Mouse (Mus musculus): ENCODE data around the gene Gps2. TPM values are rescaled to one million over a fixed set of nuclear protein-coding genes. Genes with fewer than 3 reads are reported as not detected.

Gps2 gene
- polyA plus RNA-seq (2012; rRNA removed) (79.5 and 93.1 TPM in 2 replicates), polyA plus RNA-seq (2014; fragmentation: Nextera tagmentation; extraction: Ambion mirVana) (82.7 and 91.2 TPM in 2 replicates)

GRCm38 (mm10) chr11:69913554-69914371, at the start of gene Gps2:
Gene Gps2 (plus strand): TSS chr11:69913888.
- peaks cover 30 to 44% of the 10 kb centered on the region in 2 experiments for H3K4me1 ChIP-seq (replicated peaks; ENCODE audit: control insufficient read depth in 2 of 2, insufficient read depth in 2 of 2, low read length in 1 of 2)
- TF ChIP-seq EP300 (IDR thresholded peaks at IDR 0.05; ENCODE audit: low read depth) (peak; percentile 49; the same call in 1 of the 2 replicates), CTCF (IDR thresholded peaks at IDR 0.05; ENCODE audit: low read depth) (no peak; the same call in 1 of the 2 replicates)
- DNase-seq (ENCODE audit: low read depth in 3 of 3, low spot score in 3 of 3) (peak; percentile 90 to 92 (median 92)), ATAC-seq (ENCODE audit: insufficient read depth) (peak; percentile 75)
- H3K9me3 ChIP-seq (ENCODE audit: control insufficient read depth, low read length) = no peaks in the 10 kb centered on the region
- peak within 1 kb of the TSS; percentile 100 for H3K4me2 ChIP-seq (ENCODE audit: low read depth)
- H3K27me3 ChIP-seq (ENCODE audit: control insufficient read depth, insufficient read depth, low read length) = no peaks in the 10 kb centered on the region
- peak within 1 kb of the TSS; percentile 95 for H3K27ac ChIP-seq
- peak within 1 kb of the TSS; percentile 82 to 90 for H3K4me3 ChIP-seq (ENCODE audit: insufficient read depth in 1 of 2, low read depth in 2 of 2, low read length in 2 of 2)
- 1% methylated on average over 61 of the region's 61 CpGs for WGBS (ENCODE audit: insufficient replicate concordance)
- H3K9ac ChIP-seq (replicated peaks) = peak within 1 kb of the TSS; percentile 92
- H3K36me3 ChIP-seq (replicated peaks; ENCODE audit: control insufficient read depth, insufficient read depth, low read depth) = peaks cover 72% of the 10 kb centered on the region

- Histone ChIP-seq H3K27me3 (ENCODE audit: control insufficient read depth, insufficient read depth, low read length) (0 out of 2 replicates have a peak, but pooled peaks cover under 1% of the 10 kb centered on the region), H3K9me3 (ENCODE audit: control insufficient read depth, low read length) (no peaks in the 10 kb centered on the region), H3K4me3 (ENCODE audit: insufficient read depth in 1 of 2, low read depth in 2 of 2, low read length in 2 of 2) (no peak overlapping the region), H3K4me2 (ENCODE audit: low read depth) (peak overlapping the region; percentile 50), H3K36me3 (replicated peaks; ENCODE audit: control insufficient read depth, insufficient read depth, low read depth) (no peaks in the 10 kb centered on the region), H3K4me1 (replicated peaks; ENCODE audit: control insufficient read depth in 2 of 2, insufficient read depth in 2 of 2, low read length in 1 of 2) (peaks cover 28 to 33% of the 10 kb centered on the region in 2 experiments), H3K27ac (peak overlapping the region; percentile 77), H3K9ac (replicated peaks) (peak overlapping the region; percentile 45)
- ATAC-seq (ENCODE audit: insufficient read depth) (peak; percentile 40), DNase-seq (ENCODE audit: low read depth in 3 of 3, low spot score in 3 of 3) (no peak)
- TF ChIP-seq CTCF (IDR thresholded peaks at IDR 0.05; ENCODE audit: low read depth) (no peak), EP300 (IDR thresholded peaks at IDR 0.05; ENCODE audit: low read depth) (no peak)
- WGBS (ENCODE audit: insufficient replicate concordance) = 25% methylated on average over 8 of the region's 8 CpGs
Measured at GRCm38 (mm10) chr11:69864138-69864860, 49.4 kb upstream of the Gps2 start.

DNA sequence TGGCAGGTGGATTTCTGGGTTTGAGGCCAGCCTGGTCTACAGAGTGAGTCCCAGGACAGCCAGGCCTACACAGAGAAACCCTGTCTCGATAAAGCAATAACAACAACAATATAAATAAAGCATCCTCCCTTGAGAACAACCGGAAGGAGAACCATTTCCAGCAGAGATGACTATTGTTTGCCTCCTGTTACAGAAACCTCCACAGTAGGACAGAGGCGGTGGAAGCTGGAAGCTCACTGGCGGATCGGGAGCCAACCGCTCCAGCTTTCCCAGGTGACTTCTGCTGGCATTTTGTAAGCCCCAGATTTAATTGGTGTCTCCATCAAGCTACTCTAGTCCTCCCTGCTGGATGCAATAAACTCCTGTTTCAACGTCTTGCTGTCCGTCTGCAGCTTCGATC, 48.1 kb upstream of the Gps2 start:
- Histone ChIP-seq H3K4me3 (ENCODE audit: insufficient read depth in 1 of 2, low read depth in 2 of 2, low read length in 2 of 2) (no peak overlapping the region), H3K27ac (no peak overlapping the region), H3K9me3 (ENCODE audit: control insufficient read depth, low read length) (no peaks in the 10 kb centered on the region), H3K4me1 (replicated peaks; ENCODE audit: control insufficient read depth in 2 of 2, insufficient read depth in 2 of 2, low read length in 1 of 2) (peaks cover 30 to 33% of the 10 kb centered on the region in 2 experiments), H3K36me3 (replicated peaks; ENCODE audit: control insufficient read depth, insufficient read depth, low read depth) (no peaks in the 10 kb centered on the region), H3K27me3 (ENCODE audit: control insufficient read depth, insufficient read depth, low read length) (no peaks in the 10 kb centered on the region), H3K4me2 (ENCODE audit: low read depth) (no peak overlapping the region), H3K9ac (replicated peaks) (no peak overlapping the region)
- 80% methylated on average over 9 of the region's 9 CpGs for WGBS (ENCODE audit: insufficient replicate concordance)
- no peak for ATAC-seq (ENCODE audit: insufficient read depth)
- no peak for DNase-seq (ENCODE audit: low read depth in 3 of 3, low spot score in 3 of 3)
- TF ChIP-seq CTCF (IDR thresholded peaks at IDR 0.05; ENCODE audit: low read depth) (no peak), EP300 (IDR thresholded peaks at IDR 0.05; ENCODE audit: low read depth) (no peak)

DNA sequence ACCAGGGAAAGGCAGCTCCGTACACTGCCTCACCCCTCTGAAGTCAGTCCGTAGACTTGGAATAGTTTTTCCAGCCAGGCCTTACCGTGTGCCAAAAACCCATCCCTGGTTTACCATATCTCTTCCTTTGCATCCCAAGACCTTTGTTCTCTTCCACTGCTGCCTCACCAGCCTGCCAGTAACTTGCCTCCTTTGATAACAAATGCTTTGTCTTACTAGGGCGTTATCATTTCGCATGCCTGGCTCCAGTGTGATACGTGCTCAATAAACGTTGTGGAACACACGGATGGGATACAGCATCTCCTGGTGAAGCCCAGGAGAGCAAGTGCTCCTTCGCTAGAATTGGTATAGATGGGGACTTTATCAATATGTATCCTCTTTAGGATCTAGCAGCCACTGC, 46.4 kb upstream of the Gps2 start:
- DNase-seq (ENCODE audit: low read depth in 3 of 3, low spot score in 3 of 3) (no peak), ATAC-seq (ENCODE audit: insufficient read depth) (peak; percentile 63; the same call in 1 of the 2 replicates)
- TF ChIP-seq CTCF (IDR thresholded peaks at IDR 0.05; ENCODE audit: low read depth) (no peak), EP300 (IDR thresholded peaks at IDR 0.05; ENCODE audit: low read depth) (peak; percentile 61)
- H3K4me3 ChIP-seq (ENCODE audit: insufficient read depth in 1 of 2, low read depth in 2 of 2, low read length in 2 of 2) = no peak overlapping the region
- WGBS (ENCODE audit: insufficient replicate concordance) = 32% methylated on average over 9 of the region's 9 CpGs
- no peaks in the 10 kb centered on the region for H3K27me3 ChIP-seq (ENCODE audit: control insufficient read depth, insufficient read depth, low read length)
- H3K36me3 ChIP-seq (replicated peaks; ENCODE audit: control insufficient read depth, insufficient read depth, low read depth) = no peaks in the 10 kb centered on the region
- H3K9me3 ChIP-seq (ENCODE audit: control insufficient read depth, low read length) = no peaks in the 10 kb centered on the region
- no peak overlapping the region for H3K9ac ChIP-seq (replicated peaks)
- H3K4me2 ChIP-seq (ENCODE audit: low read depth) = no peak overlapping the region
- peaks cover 32 to 33% of the 10 kb centered on the region in 2 experiments for H3K4me1 ChIP-seq (replicated peaks; ENCODE audit: control insufficient read depth in 2 of 2, insufficient read depth in 2 of 2, low read length in 1 of 2)
- H3K27ac ChIP-seq = no peak overlapping the region
